Mouse (Mus musculus): ENCODE measurements around the gene Wrap73.

DNA sequence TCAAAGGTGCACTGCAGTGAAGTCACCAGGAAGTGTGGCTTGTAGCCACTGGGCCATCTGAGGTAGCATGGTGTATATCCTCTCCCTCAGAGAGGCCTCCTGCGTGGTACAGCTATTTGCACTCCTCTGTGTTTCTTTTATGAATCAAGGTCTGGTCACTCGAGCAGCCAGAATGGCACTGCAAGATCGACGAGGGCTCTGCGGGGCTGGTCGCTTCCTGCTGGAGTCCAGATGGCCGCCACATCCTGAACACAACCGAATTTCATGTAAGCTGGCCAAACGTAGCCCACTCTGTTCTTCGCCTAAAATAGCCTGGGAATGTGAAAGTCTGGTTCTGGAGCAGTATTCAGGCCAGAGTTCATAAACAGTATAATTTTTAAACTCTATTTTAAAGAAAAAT, 4.2 kb downstream of the Wrap73 start:
- no peak for TF ChIP-seq POLR2A (IDR thresholded peaks at IDR 0.05; ENCODE audit: borderline replicate concordance, control insufficient read depth, low read depth, low read length)
- TF ChIP-seq CTCF (IDR thresholded peaks at IDR 0.05; ENCODE audit: control insufficient read depth, insufficient read depth, low read length): no peak

All from bone marrow, adult 2 months (tissue).